Mouse (Mus musculus) frontal cortex, adult 2 months (tissue): ENCODE data around the gene Mucl2. TPM values are rescaled to one million over a fixed set of nuclear protein-coding genes. Genes with fewer than 3 reads are reported as not detected.
"Not testable (repeated sequence)": the region's sequence is repeated elsewhere in the genome, so short reads cannot be mapped to it uniquely, and the experiment has no call there.

Experiments used
- DNase-seq, 2 experiments: peaks; one replicate each; pipeline ENCODE4 v3.0.0; 2022; ENCODE audit warnings: low spot score in 1 of 2; ENCODE audit errors: extremely low spot score in 1 of 2
- polyA plus RNA-seq: library from polyadenylated mRNA; depleted of rRNA; stranded (reverse); fragments of >200 nt; gene quantifications from 2 replicates; pipeline ENCODE4 v1.2.3, GENCODE M21; 2012; rRNA removed

The Mucl2 gene
- not detected in 2 replicates for polyA plus RNA-seq

DNA sequence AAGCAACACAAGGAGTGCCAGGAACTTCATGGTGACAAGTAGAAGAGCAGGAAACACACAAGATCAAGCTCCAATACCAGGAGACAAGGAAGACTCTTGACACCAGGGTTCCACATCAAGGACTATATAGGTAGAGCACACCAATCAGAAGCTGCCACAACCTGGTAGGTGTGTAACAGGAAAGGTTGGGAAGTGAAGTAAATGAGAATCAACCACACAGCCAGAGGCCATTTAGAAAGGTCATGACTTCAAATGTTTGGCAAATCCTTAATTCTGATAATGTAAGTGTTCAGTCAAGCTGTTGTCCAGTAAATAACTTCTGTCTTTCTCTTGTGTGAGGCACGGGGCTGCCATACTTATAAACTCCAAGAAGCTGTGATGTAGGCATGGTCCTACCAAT, at the start of gene Mucl2:
Mucl2 (minus strand) TSS at position 101 of the 400 bp plus-strand sequence.
- no peak for DNase-seq

DNA sequence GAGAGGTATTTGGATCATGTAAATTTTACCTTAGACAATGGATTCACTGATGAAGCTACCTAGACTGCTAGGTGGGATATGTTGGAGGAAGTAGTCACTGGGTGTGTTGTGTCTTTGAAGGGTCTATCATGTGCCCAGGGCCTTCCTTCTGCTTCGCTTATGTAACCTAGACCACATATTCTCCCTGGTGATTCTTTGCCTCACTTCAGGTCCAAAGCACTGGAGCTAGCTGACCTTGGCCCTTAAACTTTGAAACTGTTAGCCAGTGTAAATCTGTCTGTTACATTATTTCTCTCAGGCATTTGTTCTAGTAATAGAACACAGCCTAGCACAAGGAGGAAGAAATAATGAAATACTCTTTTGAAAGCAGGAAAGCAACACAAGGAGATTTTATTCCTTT, 13.9 kb upstream of the Mucl2 start:
- DNase-seq = not testable (repeated sequence)

Other genes starting within 250 kb of the Mucl2 start
- not detected in 2 replicates for gene Mucl1, start 143.8 kb downstream of the Mucl2 start, polyA plus RNA-seq